Mouse (Mus musculus): ENCODE results near the gene Palm2. TPM values are rescaled to one million over a fixed set of nuclear protein-coding genes. Genes with fewer than 3 reads are reported as not detected.

Palm2 gene
- polyA plus RNA-seq, 1 experiment: 5.2 TPM

- Histone ChIP-seq H3K4me2 (ENCODE audit: low read depth) (no peak overlapping the region), H3K27me3 (ENCODE audit: control insufficient read depth, insufficient read depth, insufficient read length) (no peaks in the 10 kb centered on the region), H3K36me3 (ENCODE audit: control insufficient read depth, insufficient read depth) (peaks cover 24% of the 10 kb centered on the region), H3K4me3 (no peak overlapping the region), H3ac (ENCODE audit: control insufficient read depth, insufficient read length) (no peak overlapping the region), H3K79me2 (ENCODE audit: control insufficient read depth, insufficient read depth) (peaks cover 23% of the 10 kb centered on the region)
- TF ChIP-seq MYOG (IDR thresholded peaks at IDR 0.05; ENCODE audit: control insufficient read depth in 1 of 3, insufficient read depth in 1 of 3, insufficient read length in 2 of 3, low read depth in 2 of 3) (no peak), POLR2AphosphoS2 (IDR thresholded peaks at IDR 0.05; ENCODE audit: insufficient read length, low read depth) (no peak), CEBPB (IDR thresholded peaks at IDR 0.05; ENCODE audit: insufficient read depth, poor library complexity, severe bottlenecking) (no peak), POLR2A (IDR thresholded peaks at IDR 0.05; ENCODE audit: insufficient read length, low read depth) (no peak), MAX (IDR thresholded peaks at IDR 0.05; ENCODE audit: low read depth) (no peak), E2F4 (IDR thresholded peaks at IDR 0.05; ENCODE audit: insufficient read depth) (no peak)
Observed at GRCm38 (mm10) chr4:57655966-57656365, 221.9 kb downstream of the Palm2 start.

GRCm38 (mm10) chr4:57656388-57656787, 222.3 kb downstream of the Palm2 start:
- TF ChIP-seq SRF (IDR thresholded peaks at IDR 0.05; ENCODE audit: control insufficient read depth, insufficient read length, low read depth) (no peak), MYOG (IDR thresholded peaks at IDR 0.05; ENCODE audit: control insufficient read depth in 1 of 3, insufficient read depth in 1 of 3, insufficient read length in 2 of 3, low read depth in 2 of 3) (no peak), CEBPB (IDR thresholded peaks at IDR 0.05; ENCODE audit: insufficient read depth, poor library complexity, severe bottlenecking) (no peak), POLR2AphosphoS2 (IDR thresholded peaks at IDR 0.05; ENCODE audit: insufficient read length, low read depth) (no peak), MAX (IDR thresholded peaks at IDR 0.05; ENCODE audit: low read depth) (no peak), MYOD1 (IDR thresholded peaks at IDR 0.05; ENCODE audit: control insufficient read depth in 1 of 3, insufficient read length in 2 of 3, low read depth in 2 of 3) (no peak), E2F4 (IDR thresholded peaks at IDR 0.05; ENCODE audit: insufficient read depth) (no peak), TCF3 (IDR thresholded peaks at IDR 0.05; ENCODE audit: insufficient read length, low read depth) (no peak), REST (IDR thresholded peaks at IDR 0.05; ENCODE audit: insufficient read depth, insufficient read length) (no peak), POLR2A (IDR thresholded peaks at IDR 0.05; ENCODE audit: insufficient read length, low read depth) (no peak), USF1 (IDR thresholded peaks at IDR 0.05; ENCODE audit: low read depth) (no peak), TCF12 (IDR thresholded peaks at IDR 0.05; ENCODE audit: insufficient read depth, poor library complexity, severe bottlenecking) (no peak)
- Histone ChIP-seq H3K79me2 (ENCODE audit: control insufficient read depth, insufficient read depth) (peaks cover 23% of the 10 kb centered on the region), H3ac (ENCODE audit: control insufficient read depth, insufficient read length) (no peak overlapping the region), H3K36me3 (ENCODE audit: control insufficient read depth, insufficient read depth) (peaks cover 24% of the 10 kb centered on the region), H3K4me3 (no peak overlapping the region), H3K4me2 (ENCODE audit: low read depth) (no peak overlapping the region), H3K27me3 (ENCODE audit: control insufficient read depth, insufficient read depth, insufficient read length) (no peaks in the 10 kb centered on the region)

- peaks cover 23% of the 10 kb centered on the region for H3K79me2 ChIP-seq (ENCODE audit: control insufficient read depth, insufficient read depth)
- H3K4me3 ChIP-seq: no peak overlapping the region
- H3ac ChIP-seq (ENCODE audit: control insufficient read depth, insufficient read length): no peak overlapping the region
- H3K36me3 ChIP-seq (ENCODE audit: control insufficient read depth, insufficient read depth): peaks cover 24% of the 10 kb centered on the region
- no peak overlapping the region for H3K4me2 ChIP-seq (ENCODE audit: low read depth)
- no peak for TF ChIP-seq MAX (IDR thresholded peaks at IDR 0.05; ENCODE audit: low read depth)
- TF ChIP-seq POLR2A (IDR thresholded peaks at IDR 0.05; ENCODE audit: insufficient read length, low read depth): no peak
- TF ChIP-seq TCF3 (IDR thresholded peaks at IDR 0.05; ENCODE audit: insufficient read length, low read depth): no peak
- no peak for TF ChIP-seq E2F4 (IDR thresholded peaks at IDR 0.05; ENCODE audit: insufficient read depth)
- no peak for TF ChIP-seq USF1 (IDR thresholded peaks at IDR 0.05; ENCODE audit: low read depth)
- TF ChIP-seq POLR2AphosphoS2 (IDR thresholded peaks at IDR 0.05; ENCODE audit: insufficient read length, low read depth): no peak
- TF ChIP-seq MYOG (IDR thresholded peaks at IDR 0.05; ENCODE audit: control insufficient read depth in 1 of 3, insufficient read depth in 1 of 3, insufficient read length in 2 of 3, low read depth in 2 of 3): no peak
- H3K27me3 ChIP-seq (ENCODE audit: control insufficient read depth, insufficient read depth, insufficient read length): no peaks in the 10 kb centered on the region
Observed at GRCm38 (mm10) chr4:57656861-57657260, 222.8 kb downstream of the Palm2 start.

- H3K36me3 ChIP-seq (ENCODE audit: control insufficient read depth, insufficient read depth): peaks cover 21% of the 10 kb centered on the region
- no peak overlapping the region for H3ac ChIP-seq (ENCODE audit: control insufficient read depth, insufficient read length)
- no peak for TF ChIP-seq SRF (IDR thresholded peaks at IDR 0.05; ENCODE audit: control insufficient read depth, insufficient read length, low read depth)
- TF ChIP-seq E2F4 (IDR thresholded peaks at IDR 0.05; ENCODE audit: insufficient read depth): no peak
- no peak for TF ChIP-seq REST (IDR thresholded peaks at IDR 0.05; ENCODE audit: insufficient read depth, insufficient read length)
- TF ChIP-seq USF1 (IDR thresholded peaks at IDR 0.05; ENCODE audit: low read depth): no peak
- TF ChIP-seq CEBPB (IDR thresholded peaks at IDR 0.05; ENCODE audit: insufficient read depth, poor library complexity, severe bottlenecking): no peak
- TF ChIP-seq POLR2A (IDR thresholded peaks at IDR 0.05; ENCODE audit: insufficient read length, low read depth): no peak
- TF ChIP-seq POLR2AphosphoS2 (IDR thresholded peaks at IDR 0.05; ENCODE audit: insufficient read length, low read depth): no peak
Observed at GRCm38 (mm10) chr4:57660470-57660869, 226.4 kb downstream of the Palm2 start.

DNA sequence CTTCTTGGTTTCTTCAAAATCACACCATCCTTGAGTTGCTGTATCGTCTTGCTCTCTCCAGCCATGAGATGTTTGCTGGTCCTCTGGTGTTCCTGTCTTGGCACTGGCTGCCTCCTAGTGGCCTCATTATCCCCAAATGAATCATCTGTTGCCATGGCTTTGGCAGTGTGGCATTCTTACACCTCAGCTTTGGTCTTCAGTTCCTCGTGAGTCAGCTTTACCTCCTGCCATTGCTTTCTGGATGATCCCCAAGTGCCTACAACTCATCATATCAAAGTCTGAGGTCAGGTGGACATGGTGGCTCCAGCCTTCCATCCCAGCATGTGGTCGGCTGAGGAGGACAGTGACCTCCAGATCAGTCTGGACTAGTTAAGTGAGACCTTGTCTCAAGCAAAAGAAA, 232.1 kb downstream of the Palm2 start:
- H3K4me2 ChIP-seq (ENCODE audit: low read depth): no peak overlapping the region
- no peak overlapping the region for H3K4me3 ChIP-seq
- H3K27me3 ChIP-seq (ENCODE audit: control insufficient read depth, insufficient read depth, insufficient read length): no peaks in the 10 kb centered on the region
- peaks cover 27% of the 10 kb centered on the region for H3K36me3 ChIP-seq (ENCODE audit: control insufficient read depth, insufficient read depth)
- TF ChIP-seq SRF (IDR thresholded peaks at IDR 0.05; ENCODE audit: control insufficient read depth, insufficient read length, low read depth) (no peak), USF1 (IDR thresholded peaks at IDR 0.05; ENCODE audit: low read depth) (no peak), REST (IDR thresholded peaks at IDR 0.05; ENCODE audit: insufficient read depth, insufficient read length) (no peak), E2F4 (IDR thresholded peaks at IDR 0.05; ENCODE audit: insufficient read depth) (no peak), POLR2AphosphoS2 (IDR thresholded peaks at IDR 0.05; ENCODE audit: insufficient read length, low read depth) (no peak), MYOG (IDR thresholded peaks at IDR 0.05; ENCODE audit: control insufficient read depth in 1 of 3, insufficient read depth in 1 of 3, insufficient read length in 2 of 3, low read depth in 2 of 3) (no peak), MYOD1 (IDR thresholded peaks at IDR 0.05; ENCODE audit: control insufficient read depth in 1 of 3, insufficient read length in 2 of 3, low read depth in 2 of 3) (no peak), TCF12 (IDR thresholded peaks at IDR 0.05; ENCODE audit: insufficient read depth, poor library complexity, severe bottlenecking) (no peak), POLR2A (IDR thresholded peaks at IDR 0.05; ENCODE audit: insufficient read length, low read depth) (no peak), CEBPB (IDR thresholded peaks at IDR 0.05; ENCODE audit: insufficient read depth, poor library complexity, severe bottlenecking) (no peak), TCF3 (IDR thresholded peaks at IDR 0.05; ENCODE audit: insufficient read length, low read depth) (no peak), MAX (IDR thresholded peaks at IDR 0.05; ENCODE audit: low read depth) (no peak)
- H3ac ChIP-seq (ENCODE audit: control insufficient read depth, insufficient read length): no peak overlapping the region
- peaks cover 4% of the 10 kb centered on the region for H3K79me2 ChIP-seq (ENCODE audit: control insufficient read depth, insufficient read depth)

More at GRCm38 (mm10) chr4:57660470-57660869, 226.4 kb downstream of the Palm2 start:
- no peak overlapping the region for H3K4me3 ChIP-seq
- peaks cover 14% of the 10 kb centered on the region for H3K79me2 ChIP-seq (ENCODE audit: control insufficient read depth, insufficient read depth)
- no peaks in the 10 kb centered on the region for H3K27me3 ChIP-seq (ENCODE audit: control insufficient read depth, insufficient read depth, insufficient read length)
- no peak overlapping the region for H3K4me2 ChIP-seq (ENCODE audit: low read depth)

Data from myocyte (in vitro differentiated cells).